Mouse (Mus musculus) macrophage (primary cell): Measurements from ENCODE around the gene Ccl12. TPM values are rescaled to one million over a fixed set of nuclear protein-coding genes. Genes with fewer than 3 reads are reported as not detected.

Experiments
- H3K27ac ChIP-seq: fragments of 350-480 bp; formaldehyde crosslinking; 2 replicates; pipeline ENCODE4 v1.9.0; 2021
- H3K36me3 ChIP-seq: fragments of 350-480 bp; formaldehyde crosslinking; 2 replicates; pipeline ENCODE4 v1.9.0; 2021; ENCODE audit errors: inconsistent target
- H3K4me3 ChIP-seq: fragments of 350-480 bp; formaldehyde crosslinking; 2 replicates; pipeline ENCODE4 v1.9.0; 2021; ENCODE audit errors: inconsistent target
- H3K79me2 ChIP-seq: fragments of 350-480 bp; formaldehyde crosslinking; 2 replicates; pipeline ENCODE4 v1.9.0; 2021; ENCODE audit errors: inconsistent target
- WGBS: methylation state at CpG from one replicate; pipeline ENCODE4 v1.1.7; 2026; ENCODE audit warnings: inconsistent platforms; ENCODE audit not compliant: missing documents; 5-methylcytosine and 5-hydroxymethylcytosine counted together
- polyA plus RNA-seq: library from polyadenylated mRNA; stranded (reverse); fragments of 250-400 nt; gene quantifications from 3 replicates; pipeline ENCODE4 v1.2.4, GENCODE M21; 2018; ENCODE audit warnings: inconsistent platforms

Gene Ccl12
- polyA plus RNA-seq, 1 experiment from 2014 or later: 18.8 TPM

GRCm38 (mm10) chr11:82099511-82100323, 1.9 kb upstream of the Ccl12 start:
- 85% methylated on average over 10 of the region's 10 CpGs for WGBS
- Histone ChIP-seq H3K36me3 (no peaks in the 10 kb centered on the region), H3K27ac (peak overlapping the region; percentile 95), H3K4me3 (no peak overlapping the region), H3K79me2 (no peaks in the 10 kb centered on the region)

DNA sequence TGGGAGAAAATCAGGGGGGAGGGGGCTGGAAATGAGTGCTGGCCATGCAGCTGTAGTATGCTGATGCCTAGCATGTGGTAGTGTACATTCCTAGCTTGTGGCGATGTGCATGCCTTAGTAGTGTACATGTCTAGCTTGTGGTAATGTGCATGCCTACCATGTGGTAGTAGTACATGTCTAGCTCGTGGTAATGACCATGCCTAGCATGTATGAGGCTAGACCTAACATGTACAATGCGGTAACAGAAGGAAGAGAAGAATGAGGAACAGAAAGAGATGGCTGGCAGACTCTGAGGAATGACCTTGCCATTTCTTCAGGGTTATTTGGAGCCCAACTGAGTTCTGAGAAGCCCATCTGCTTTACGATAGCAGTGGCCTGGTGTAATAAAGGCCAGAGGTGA, 558 bp upstream of the Ccl12 start:
- Histone ChIP-seq H3K79me2 (no peaks in the 10 kb centered on the region), H3K27ac (peak overlapping the region; percentile 95), H3K4me3 (no peak overlapping the region), H3K36me3 (no peaks in the 10 kb centered on the region)
- WGBS: 50% methylated on average over 4 of the region's 4 CpGs

GRCm38 (mm10) chr11:82109611-82110010, 8.0 kb downstream of the Ccl12 start:
- Histone ChIP-seq H3K27ac (no peak overlapping the region), H3K36me3 (no peaks in the 10 kb centered on the region), H3K4me3 (no peak overlapping the region), H3K79me2 (no peaks in the 10 kb centered on the region)

DNA sequence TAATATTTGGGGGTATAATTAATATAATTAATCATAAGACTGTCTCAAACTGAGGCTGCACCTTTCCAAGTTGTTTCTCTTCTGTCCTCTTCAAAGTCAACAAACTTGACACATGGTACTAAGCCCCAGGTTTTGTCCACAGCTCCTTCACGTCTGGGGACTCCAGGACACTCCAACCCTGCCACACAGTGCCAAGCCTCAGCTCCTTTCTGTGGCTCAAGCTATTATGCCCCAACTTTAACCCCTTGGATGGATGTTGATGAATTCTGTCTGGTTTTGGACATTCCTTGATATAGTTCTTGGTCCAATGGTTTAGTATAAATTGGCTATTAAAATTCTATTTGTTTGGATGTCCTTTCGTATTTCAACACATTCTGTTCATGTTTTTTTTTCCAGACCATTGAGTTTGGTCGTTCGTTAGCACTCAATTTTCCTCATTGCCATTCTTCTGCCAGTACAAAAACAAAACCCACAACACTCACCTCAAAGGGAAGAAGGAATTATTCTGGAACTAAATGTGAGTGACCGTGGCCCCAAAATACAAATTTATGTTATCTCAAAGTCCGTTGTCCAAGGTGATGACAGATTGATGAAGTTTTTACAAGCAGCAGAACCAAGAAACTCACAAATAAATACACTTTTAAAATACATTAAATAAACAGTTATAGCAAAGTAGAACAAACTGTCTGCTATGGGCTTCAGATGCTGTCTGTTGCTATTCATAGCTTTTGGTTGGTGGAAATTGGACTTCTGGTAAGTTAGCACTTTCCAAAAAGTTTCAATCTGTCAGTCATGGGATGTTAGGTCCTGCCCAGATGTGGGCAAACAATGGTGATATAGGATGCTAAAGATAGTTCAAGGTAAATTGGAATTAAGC, 9.0 kb downstream of the Ccl12 start:
- Histone ChIP-seq H3K79me2 (no peaks in the 10 kb centered on the region), H3K27ac (no peak overlapping the region), H3K36me3 (no peaks in the 10 kb centered on the region), H3K4me3 (no peak overlapping the region)
- WGBS: 90% methylated on average over 6 of the region's 6 CpGs

- Histone ChIP-seq H3K79me2 (no peaks in the 10 kb centered on the region), H3K27ac (no peak within 1 kb of the TSS), H3K36me3 (no peaks in the 10 kb centered on the region), H3K4me3 (no peak within 1 kb of the TSS)
- whole genome bisulfite sequencing: 87% methylated on average over 3 of the region's 3 CpGs
Measured at GRCm38 (mm10) chr11:82114885-82115284, 13.2 kb downstream of the Ccl12 start, which contains the start of gene Ccl8. TSS of gene Ccl8 (plus strand) at chr11:82115185.

- 90% methylated on average over 3 of the region's 3 CpGs for WGBS
- Histone ChIP-seq H3K4me3 (no peak overlapping the region), H3K27ac (no peak overlapping the region), H3K36me3 (no peaks in the 10 kb centered on the region), H3K79me2 (no peaks in the 10 kb centered on the region)
Measured at GRCm38 (mm10) chr11:82116041-82116440, 14.4 kb downstream of the Ccl12 start.

GRCm38 (mm10) chr11:82132977-82133376, 31.3 kb downstream of the Ccl12 start:
- Histone ChIP-seq H3K4me3 (no peak overlapping the region), H3K79me2 (no peaks in the 10 kb centered on the region), H3K36me3 (no peaks in the 10 kb centered on the region), H3K27ac (no peak overlapping the region)
- 59% methylated on average over 1 of the region's 1 CpGs for WGBS

DNA sequence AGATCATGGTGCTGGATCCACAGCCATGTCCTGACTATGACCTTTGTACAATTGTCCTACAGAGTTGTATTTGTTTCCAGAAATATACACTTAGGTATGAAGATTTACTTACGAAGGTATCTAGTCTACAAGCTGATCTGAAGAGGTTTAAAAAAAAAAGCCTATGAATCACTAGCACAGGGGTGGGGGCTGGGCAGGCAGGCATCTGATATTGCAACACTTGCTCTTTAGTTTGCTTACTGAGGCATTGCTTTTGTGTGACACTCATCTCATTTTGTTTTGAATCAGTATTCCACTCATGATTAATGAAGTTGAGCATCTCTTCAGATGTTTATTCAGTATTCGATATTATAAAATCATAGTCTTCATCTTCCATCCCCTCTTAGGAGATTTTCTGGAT, 34.6 kb downstream of the Ccl12 start:
- Histone ChIP-seq H3K27ac (no peak overlapping the region), H3K36me3 (no peaks in the 10 kb centered on the region), H3K79me2 (no peaks in the 10 kb centered on the region), H3K4me3 (no peak overlapping the region)
- WGBS: 88% methylated on average over 2 of the region's 2 CpGs

- WGBS: 49% methylated on average over 7 of the region's 7 CpGs
- peak overlapping the region; percentile 55 for H3K27ac ChIP-seq
- H3K4me3 ChIP-seq: no peak overlapping the region
Measured at GRCm38 (mm10) chr11:82139492-82140094, 37.9 kb downstream of the Ccl12 start.

More at GRCm38 (mm10) chr11:82139492-82140094, 37.9 kb downstream of the Ccl12 start:
- Histone ChIP-seq H3K36me3 (no peaks in the 10 kb centered on the region), H3K79me2 (no peaks in the 10 kb centered on the region)

Other genes starting within 250 kb of the Ccl12 start
- not detected in 3 replicates for gene 5530401A14Rik, start 241.2 kb upstream of the Ccl12 start, polyA plus RNA-seq
- gene Asic2, start 133.4 kb upstream of the Ccl12 start, polyA plus RNA-seq: not detected in 3 replicates
- gene Ccl2, start 66.3 kb upstream of the Ccl12 start, polyA plus RNA-seq: 58.0 to 939 TPM (median 78.4 TPM) in 3 replicates
- gene Gm17268, start 63.3 kb upstream of the Ccl12 start, polyA plus RNA-seq: not detected in 3 replicates
- 66.8 to 1,194 TPM (median 74.2 TPM) in 3 replicates for gene Ccl7, start 56.1 kb upstream of the Ccl12 start, polyA plus RNA-seq
- not detected in 3 replicates for gene Ccl11, start 44.0 kb upstream of the Ccl12 start, polyA plus RNA-seq
- gene Ccl8, start 13.3 kb downstream of the Ccl12 start, polyA plus RNA-seq: 26.9 to 107 TPM (median 52.2 TPM) in 3 replicates
- not detected in 3 replicates for gene Ccl1, start 203.8 kb downstream of the Ccl12 start, polyA plus RNA-seq